Mouse (Mus musculus) ovary, adult 18-20 months (tissue): ENCODE measurements around the gene Slc35f6.
"Not testable (repeated sequence)": the region's sequence is repeated elsewhere in the genome, so short reads cannot be mapped to it uniquely, and the experiment has no call there.

Experiments
- DNase-seq: peaks from one replicate; pipeline ENCODE4 v3.0.0; 2022; ENCODE audit warnings: low spot score, mixed read lengths

The Slc35f6 gene

GRCm38 (mm10) chr5:30700361-30701000 is 52.7 kb downstream of the Slc35f6 start:
- DNase-seq, result no peak

GRCm38 (mm10) chr5:30701373-30701772 is 53.6 kb downstream of the Slc35f6 start:
- not testable (repeated sequence) for DNase-seq

GRCm38 (mm10) chr5:30701866-30702265 is 54.1 kb downstream of the Slc35f6 start:
- DNase-seq, result no peak
